Comparison of ENCODE assay signal across 32 mouse cellular contexts in the genomic region with DNA sequence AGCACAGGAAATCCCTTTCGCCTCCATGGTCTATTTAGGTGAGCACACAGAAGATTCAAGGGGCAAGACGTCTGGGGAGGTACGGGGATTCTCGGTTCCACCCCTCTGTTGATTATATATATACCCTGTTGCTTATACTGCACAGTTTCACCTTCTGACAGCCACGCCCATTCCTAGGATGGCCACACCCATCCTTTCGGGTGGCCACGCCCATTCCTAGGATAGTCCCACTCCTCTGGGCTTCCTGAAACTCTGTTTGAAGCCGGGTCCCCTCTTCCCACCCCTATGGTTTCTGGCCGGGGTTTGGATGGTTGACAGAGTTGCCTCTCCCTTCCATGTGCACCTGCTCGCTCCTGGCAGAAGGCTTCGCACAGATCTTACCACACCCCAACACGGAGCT. TPM values are rescaled to one million over a fixed set of nuclear protein-coding genes. Genes with fewer than 3 reads are reported as not detected.
"Had no signal": no experiment of that assay in that cellular context is flagged by ENCODE, and none has a peak within 500 bp of the region (broad histone marks: within the 10 kb centered on the region; RNA-seq: fewer than 3 reads in every experiment).

No protein-coding gene starts in this region.

- H3K4me1 ChIP-seq: heart, embryonic 10.5 days; heart, embryonic 12.5 days; intestine, embryonic 15.5 days; kidney, embryonic 15.5 days; limb, embryonic 13.5 days; limb, embryonic 15.5 days; liver, embryonic 12.5 days had no signal

- ATAC-seq: hindbrain, embryonic 16.5 days; inflammation-experienced regulatory T-cells, adult 6 months; intestine, embryonic 15.5 days; liver, embryonic 12.5 days had no signal

- H3K27ac ChIP-seq: gastrocnemius, adult 2 months; heart, embryonic 10.5 days; hindbrain, embryonic 12.5 days; hindbrain, embryonic 14.5 days; intestine, embryonic 15.5 days; kidney, embryonic 15.5 days; kidney, postnatal 0 days; limb, embryonic 13.5 days; limb, embryonic 15.5 days; liver, embryonic 12.5 days; liver, embryonic 14.5 days had no signal

- H3K9ac ChIP-seq: heart, embryonic 12.5 days; hindbrain, embryonic 12.5 days; hindbrain, embryonic 14.5 days; intestine, embryonic 15.5 days; kidney, embryonic 15.5 days; limb, embryonic 13.5 days; limb, embryonic 15.5 days; liver, embryonic 12.5 days; liver, embryonic 14.5 days had no signal

- H3K4me3 ChIP-seq: gastrocnemius, adult 2 months; heart, embryonic 10.5 days; heart, embryonic 12.5 days; hindbrain, embryonic 12.5 days; intestine, embryonic 15.5 days; kidney, embryonic 15.5 days; limb, embryonic 13.5 days; limb, embryonic 15.5 days; liver, embryonic 12.5 days had no signal

- H3K9me3 ChIP-seq: heart, embryonic 10.5 days; heart, embryonic 12.5 days; hindbrain, embryonic 12.5 days; intestine, embryonic 15.5 days; kidney, embryonic 15.5 days; limb, embryonic 13.5 days; limb, embryonic 15.5 days; liver, embryonic 12.5 days had no signal

- H3K27me3 ChIP-seq: hindbrain, embryonic 12.5 days; intestine, embryonic 15.5 days; limb, embryonic 15.5 days; liver, embryonic 12.5 days had no signal

- H3K4me2 ChIP-seq: heart, embryonic 12.5 days; hindbrain, embryonic 12.5 days; hindbrain, embryonic 14.5 days; intestine, embryonic 15.5 days; kidney, embryonic 15.5 days; limb, embryonic 13.5 days; limb, embryonic 15.5 days; liver, embryonic 12.5 days had no signal

- H3K36me3 ChIP-seq: heart, embryonic 10.5 days; heart, embryonic 12.5 days; hindbrain, embryonic 12.5 days; intestine, embryonic 15.5 days; kidney, embryonic 15.5 days; limb, embryonic 13.5 days; limb, embryonic 15.5 days; liver, embryonic 12.5 days had no signal

- DNase-seq: gastrocnemius, adult 2 months; gastrocnemius, postnatal 10 days; gastrocnemius, postnatal 25 days; heart, adult 18-20 months; heart, postnatal 10 days; heart, postnatal 36 days; kidney, adult 11 months; kidney, adult 2 months; kidney, adult 9 months; kidney, postnatal 14 days; kidney, postnatal 36 days; layer of hippocampus, adult 9-11 months; layer of hippocampus, postnatal 36 days; left cerebral cortex, postnatal 4 days had no signal

RNA-seq across cellular contexts. Expression of a gene that starts 22.9 kb away (rescaled TPM):
- total RNA-seq: granulocyte monocyte progenitor cell, adult 5-6 weeks; heart, adult 18-20 months; heart, adult 8-10 months; hematopoietic stem cell, adult 5-6 weeks; liver, adult 2 months had no signal
- polyA plus RNA-seq: inflammation-experienced regulatory T-cells, adult 6 months; kidney, adult 2 months; liver, adult 2 months; liver, embryonic 16.5 days had no signal
